Mouse (Mus musculus) E14TG2a.4 (cell line): ENCODE data around the gene Ulk3.

Experiments
- CTCF ChIP-seq: conservative IDR thresholded peaks from 2 replicates; pipeline ENCODE4 v1.5.1; 2014; ENCODE audit warnings: low read length
- POU5F1 ChIP-seq: IDR thresholded peaks from 2 replicates; pipeline ENCODE4 v1.6.1; 2014; ENCODE audit warnings: low read length, borderline replicate concordance

DNA sequence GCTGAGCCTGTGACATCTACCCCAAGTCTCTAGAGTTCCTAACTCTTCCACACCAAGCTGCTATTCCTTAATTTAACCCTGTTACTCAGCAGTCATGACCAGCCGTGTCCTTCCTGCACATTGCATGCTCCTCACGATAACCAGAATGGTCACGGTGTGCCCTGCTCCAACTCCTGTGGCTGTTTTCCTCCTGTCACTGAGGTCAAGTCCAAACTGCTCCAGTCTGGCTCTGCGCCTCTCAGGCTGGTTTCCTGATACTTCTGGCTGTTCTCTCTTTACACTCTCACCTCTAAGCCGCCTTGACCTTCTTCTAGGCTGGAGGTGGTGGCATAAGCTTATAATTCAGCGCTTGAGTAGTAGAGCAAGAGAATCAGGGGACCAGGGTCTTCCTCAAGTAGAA lies 20.8 kb upstream of the Ulk3 start:
- no peak for TF ChIP-seq CTCF
- TF ChIP-seq POU5F1: no peak
